Mouse (Mus musculus): ENCODE measurements around the gene Sike1.

The Sike1 gene

GRCm38 (mm10) chr3:103026174-103026573 is 30.7 kb downstream of the Sike1 start:
- DNase-seq (ENCODE audit: low spot score) = no peak

DNA sequence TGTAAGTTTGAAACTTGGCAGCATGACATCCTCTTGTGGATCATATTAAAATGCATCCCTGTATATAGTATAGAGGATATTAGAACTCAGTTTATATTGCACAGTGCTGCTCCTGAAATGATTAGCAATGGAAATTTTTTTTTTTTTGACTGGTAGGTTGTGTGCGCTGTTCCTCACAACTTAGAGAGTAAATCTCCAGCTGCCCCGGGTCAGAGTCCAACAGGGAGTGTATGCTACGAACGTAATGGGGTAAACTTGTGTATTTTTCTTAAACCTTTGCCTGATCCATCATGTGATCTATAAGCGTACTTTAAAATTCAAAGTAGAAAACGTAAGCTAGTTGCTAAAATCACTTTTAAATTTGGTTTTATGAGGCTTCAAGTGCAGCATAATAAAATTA is 44.8 kb downstream of the Sike1 start:
- no peak for DNase-seq (ENCODE audit: low spot score)

GRCm38 (mm10) chr3:103040861-103041379 is 45.4 kb downstream of the Sike1 start:
- DNase-seq (ENCODE audit: low spot score) = no peak

DNA sequence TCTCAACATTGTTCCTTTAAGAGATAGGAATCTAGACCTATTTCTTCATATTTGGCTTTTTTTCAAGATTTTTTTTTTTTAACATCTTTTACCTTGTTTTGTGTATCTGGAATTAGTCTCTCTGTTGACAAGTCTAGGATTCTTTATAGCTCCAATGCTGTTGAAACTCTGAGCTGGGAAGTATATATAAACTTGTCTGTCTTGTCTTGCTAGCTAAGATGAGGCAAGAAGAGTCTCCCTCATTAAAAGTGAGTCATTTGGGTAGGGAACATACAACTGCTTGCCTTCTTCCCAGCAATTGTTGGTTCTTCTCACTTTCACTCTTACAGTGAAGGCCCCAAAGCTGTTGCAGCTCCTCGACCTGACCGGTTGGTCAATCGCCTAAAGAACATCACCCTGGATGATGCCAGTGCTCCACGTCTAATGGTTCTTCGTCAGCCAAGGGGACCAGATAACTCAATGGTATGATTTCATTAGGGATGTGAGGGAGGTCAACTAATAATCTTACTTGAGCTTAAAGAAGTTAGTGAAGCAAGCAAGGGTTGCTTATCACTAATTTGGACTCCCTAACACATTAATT is 60.6 kb downstream of the Sike1 start:
- no peak for DNase-seq (ENCODE audit: low spot score)

- DNase-seq (ENCODE audit: low spot score) = no peak
These were observed 62.2 kb downstream of the Sike1 start for GRCm38 (mm10) chr3:103057752-103058151.
